Mouse (Mus musculus) gastrocnemius, postnatal 14 days (tissue): Measurements from ENCODE around the gene Ctdspl2. TPM values are rescaled to one million over a fixed set of nuclear protein-coding genes. Genes with fewer than 3 reads are reported as not detected.

ENCODE experiments used
- DNase-seq: peaks from one replicate; pipeline ENCODE4 v3.0.0; 2021; ENCODE audit warnings: mixed read lengths
- intact Hi-C: fragments of 180-260 bp; cut with DNase I; formaldehyde crosslinking; loops from one replicate; pipeline ENCODE4 v1.15.1; 2025; ENCODE audit warnings: low total_unique reads
- microRNA-seq, 2 experiments: library from miRNA; unstranded; fragments of <30 nt; microRNA quantifications; one replicate each; pipeline ENCODE4 v1.2.0; 2021
- total RNA-seq, 2 experiments: library from RNA; stranded (reverse); gene quantifications; 2 replicates each; pipeline ENCODE4 v1.2.3; 2021

Gene Ctdspl2
- total RNA-seq, 2 experiments from 2014 or later: 9.7 to 10.6 TPM

- DNase-seq: no peak
- intact Hi-C loops: no loop called here
Observed at GRCm38 (mm10) chr2:122031970-122032369, 76.2 kb downstream of the Ctdspl2 start.

- intact Hi-C loops: no loop called here
- no peak for DNase-seq
Observed at GRCm38 (mm10) chr2:122036064-122036463, 80.3 kb downstream of the Ctdspl2 start.

- no peak for DNase-seq
- intact Hi-C loops: no loop called here
Observed at GRCm38 (mm10) chr2:122043926-122044325, 88.1 kb downstream of the Ctdspl2 start.

GRCm38 (mm10) chr2:122059365-122060115 is 103.7 kb downstream of the Ctdspl2 start:
- no peak for DNase-seq
- intact Hi-C loops: no loop called here

Small RNA genes lying within 50 kb of the gene (microRNA-seq; reads per million reads assigned to microRNA genes)
- gene Gm47314: 0 reads per million in 2 experiments

Other genes with a start within 250 kb of the Ctdspl2 start
- under 1 TPM; 0.33 to 0.38 TPM for gene Frmd5, start 148.9 kb upstream of the Ctdspl2 start, total RNA-seq
- 10 to 100 TPM; 16.9 to 22.4 TPM for gene Casc4, start 89.0 kb upstream of the Ctdspl2 start, total RNA-seq
- gene Mageb3, start 91 bp downstream of the Ctdspl2 start, total RNA-seq: under 1 TPM in 1 of 2 experiments, not detected in 1; 0.09 TPM
- gene Eif3j1, start 72.5 kb downstream of the Ctdspl2 start, total RNA-seq: 10 to 100 TPM; 16.4 to 19.3 TPM
- 1 to 10 TPM; 6.3 to 6.4 TPM for gene Spg11, start 162.4 kb downstream of the Ctdspl2 start, total RNA-seq
- gene B2m, start 191.7 kb downstream of the Ctdspl2 start, total RNA-seq: 10 to 100 TPM; 80.2 to 95.9 TPM
- gene Trim69, start 204.7 kb downstream of the Ctdspl2 start, total RNA-seq: not detected
- not detected for gene Patl2, start 230.2 kb downstream of the Ctdspl2 start, total RNA-seq
- gene Terb2, start 230.3 kb downstream of the Ctdspl2 start, total RNA-seq: not detected